Mouse (Mus musculus) WW6 (cell line): Measurements from ENCODE around the gene Cox14.
"Not testable (repeated sequence)": the region's sequence is repeated elsewhere in the genome, so short reads cannot be mapped to it uniquely, and the experiment has no call there.

Experiments used
- DNase-seq: peaks from one replicate; pipeline ENCODE4 v3.0.0-alpha.2; 2013; ENCODE audit warnings: low read depth, low spot score

Cox14 gene

GRCm38 (mm10) chr15:99725341-99726155 lies at the start of gene Cox14:
TSS of gene Cox14 (plus strand) at chr15:99725618.
- peak; percentile 97 for DNase-seq

GRCm38 (mm10) chr15:99677089-99677488 lies 48.3 kb upstream of the Cox14 start:
- DNase-seq = no peak

GRCm38 (mm10) chr15:99678063-99678800 lies 47.2 kb upstream of the Cox14 start:
- DNase-seq = peak; percentile 90

DNA sequence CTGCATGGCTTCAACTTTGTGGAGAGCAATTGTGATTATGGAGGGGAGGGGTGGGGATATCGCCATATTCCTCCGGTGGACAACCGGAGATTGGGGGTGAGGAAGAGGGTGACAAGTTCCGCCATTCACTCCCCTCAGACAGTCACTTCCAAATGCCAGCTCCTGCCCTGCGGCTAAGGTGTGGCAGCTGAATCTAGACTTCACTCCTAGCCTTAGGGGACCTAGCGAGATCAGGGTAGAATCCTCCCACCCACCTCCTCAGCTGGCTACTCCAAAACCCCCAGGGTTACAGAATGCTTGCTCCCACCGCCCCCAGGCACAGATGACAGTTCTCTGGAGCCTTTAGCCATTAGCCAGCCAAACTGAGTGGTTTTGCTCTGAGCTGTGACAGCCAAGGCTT lies 46.4 kb upstream of the Cox14 start:
- no peak for DNase-seq

DNA sequence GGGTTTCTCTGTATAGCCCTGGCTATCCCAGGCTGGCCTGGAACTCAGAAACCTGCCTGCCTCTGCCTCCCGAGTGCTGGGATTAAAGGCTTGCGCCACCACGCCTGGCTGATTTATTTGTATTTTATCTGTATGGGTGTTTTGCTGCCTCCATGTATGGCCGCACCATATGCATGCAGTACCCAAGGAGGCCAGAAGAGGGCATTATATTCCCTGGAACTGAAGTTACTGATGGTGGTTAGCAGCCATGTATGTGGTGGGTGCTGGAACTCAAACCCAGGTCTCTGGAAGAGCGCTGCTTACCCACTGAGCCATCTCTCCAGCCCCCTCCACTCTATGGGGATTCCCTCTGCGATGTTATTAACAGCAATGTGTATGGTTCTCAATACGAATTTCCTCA lies 42.5 kb upstream of the Cox14 start:
- no peak for DNase-seq

GRCm38 (mm10) chr15:99684156-99684555 lies 41.3 kb upstream of the Cox14 start:
- DNase-seq = no peak

- no peak for DNase-seq
Measured at GRCm38 (mm10) chr15:99688712-99689111, 36.7 kb upstream of the Cox14 start.

- no peak for DNase-seq
Measured at GRCm38 (mm10) chr15:99690924-99691323, 34.5 kb upstream of the Cox14 start.

GRCm38 (mm10) chr15:99691976-99692375 lies 33.4 kb upstream of the Cox14 start:
- DNase-seq = no peak

DNA sequence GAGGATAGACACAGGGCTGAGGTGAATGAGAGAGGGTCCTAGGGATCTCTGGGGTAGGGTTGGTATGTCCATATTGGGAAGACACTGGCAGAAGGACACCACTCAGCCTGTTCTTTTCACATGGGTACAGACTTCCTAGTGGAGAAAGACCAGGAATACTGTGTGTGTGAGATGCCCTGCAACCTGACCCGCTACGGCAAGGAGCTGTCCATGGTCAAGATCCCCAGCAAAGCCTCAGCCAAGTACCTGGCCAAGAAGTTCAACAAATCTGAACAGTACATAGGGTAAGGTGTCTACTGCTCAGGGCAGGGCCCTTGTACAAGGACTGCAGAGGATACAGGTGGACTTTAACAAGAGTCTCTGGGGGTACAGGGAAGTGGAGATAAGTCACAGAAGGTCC lies 28.1 kb upstream of the Cox14 start:
- DNase-seq = no peak

DNA sequence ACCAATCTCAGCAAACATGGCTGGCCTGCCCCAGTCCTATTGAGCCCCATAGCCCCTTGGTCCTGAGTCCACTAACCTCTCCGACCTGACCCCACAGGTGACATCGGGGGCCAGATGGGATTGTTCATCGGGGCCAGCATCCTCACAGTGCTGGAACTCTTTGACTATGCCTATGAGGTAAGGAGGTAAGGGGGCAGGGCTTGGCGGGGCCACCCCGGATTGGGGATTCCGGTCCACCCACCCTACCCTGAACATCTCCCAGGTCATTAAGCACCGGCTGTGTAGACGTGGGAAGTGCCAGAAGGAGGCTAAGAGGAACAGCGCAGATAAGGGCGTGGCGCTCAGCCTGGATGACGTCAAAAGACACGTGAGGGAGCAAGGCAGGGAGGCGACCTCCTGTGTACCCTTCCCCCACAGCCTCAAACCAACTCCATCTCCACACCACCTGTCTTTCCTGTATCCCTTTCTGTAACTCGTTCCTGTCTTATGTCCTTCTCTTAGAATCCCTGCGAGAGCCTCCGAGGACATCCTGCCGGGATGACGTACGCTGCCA lies 26.8 kb upstream of the Cox14 start:
- no peak for DNase-seq

DNA sequence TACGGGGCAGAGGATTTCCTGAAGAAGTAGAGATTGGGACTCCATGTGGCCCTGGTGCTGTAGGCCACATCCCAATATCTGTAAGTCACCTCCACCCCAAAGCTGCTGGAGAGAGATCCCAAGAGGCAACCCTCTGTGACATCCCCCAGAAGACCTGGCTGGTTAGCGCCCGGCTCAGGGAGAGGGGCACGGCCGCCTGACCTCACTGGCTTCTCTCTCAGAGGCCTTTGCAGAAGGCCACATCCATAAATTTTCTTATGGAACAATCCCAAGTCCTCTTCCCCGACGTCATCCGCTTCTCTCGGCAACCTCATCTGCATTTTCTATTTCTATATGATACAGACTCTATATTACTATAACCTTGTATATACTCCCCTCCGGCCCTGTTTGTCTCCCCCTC lies 25.7 kb upstream of the Cox14 start:
- no peak for DNase-seq

DNA sequence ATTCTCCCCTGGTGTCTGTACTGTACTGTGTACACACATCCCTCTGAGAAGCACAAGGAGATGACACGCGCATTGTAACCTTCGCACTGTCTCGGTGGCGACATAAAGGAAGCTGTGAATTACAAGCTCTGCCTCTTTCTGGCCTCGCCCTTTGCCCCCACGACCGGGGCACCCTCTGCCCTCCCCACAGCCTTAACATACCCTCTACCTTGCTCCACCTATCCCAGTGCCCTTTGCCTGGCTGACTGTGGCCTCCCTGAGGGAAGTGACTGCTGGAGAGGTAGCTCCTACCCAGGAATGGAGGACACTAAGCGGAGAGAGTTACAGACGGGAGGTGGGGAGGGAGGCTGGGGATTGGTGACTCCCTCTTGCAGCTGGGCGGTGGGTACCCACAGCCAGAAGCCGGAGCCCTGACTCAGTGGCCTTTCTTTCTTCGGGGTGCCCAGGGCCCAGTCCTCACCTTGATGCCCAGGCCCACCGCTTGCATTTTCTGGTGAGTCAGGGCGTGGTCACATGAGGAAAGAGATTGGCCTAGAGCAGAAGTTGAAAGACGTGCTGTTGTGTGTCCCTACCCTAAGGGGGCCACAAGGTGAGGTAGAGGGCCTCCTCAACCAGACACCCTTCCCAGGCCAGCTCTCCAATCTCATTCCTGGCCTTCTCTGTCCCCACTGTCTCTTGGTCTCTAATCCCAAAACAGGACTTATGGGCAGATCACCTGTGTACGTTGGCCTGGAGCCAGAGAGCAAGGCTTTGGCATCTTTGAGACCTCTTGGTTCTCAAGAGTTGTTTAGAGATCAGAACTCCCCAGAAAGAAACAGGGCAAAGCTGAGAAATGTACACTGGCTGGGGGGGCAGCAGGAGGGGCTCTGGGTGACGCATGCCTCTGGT lies 25.0 kb upstream of the Cox14 start:
- no peak for DNase-seq

- DNase-seq = not testable (repeated sequence)
Measured at GRCm38 (mm10) chr15:99701640-99701998, 23.8 kb upstream of the Cox14 start.

DNA sequence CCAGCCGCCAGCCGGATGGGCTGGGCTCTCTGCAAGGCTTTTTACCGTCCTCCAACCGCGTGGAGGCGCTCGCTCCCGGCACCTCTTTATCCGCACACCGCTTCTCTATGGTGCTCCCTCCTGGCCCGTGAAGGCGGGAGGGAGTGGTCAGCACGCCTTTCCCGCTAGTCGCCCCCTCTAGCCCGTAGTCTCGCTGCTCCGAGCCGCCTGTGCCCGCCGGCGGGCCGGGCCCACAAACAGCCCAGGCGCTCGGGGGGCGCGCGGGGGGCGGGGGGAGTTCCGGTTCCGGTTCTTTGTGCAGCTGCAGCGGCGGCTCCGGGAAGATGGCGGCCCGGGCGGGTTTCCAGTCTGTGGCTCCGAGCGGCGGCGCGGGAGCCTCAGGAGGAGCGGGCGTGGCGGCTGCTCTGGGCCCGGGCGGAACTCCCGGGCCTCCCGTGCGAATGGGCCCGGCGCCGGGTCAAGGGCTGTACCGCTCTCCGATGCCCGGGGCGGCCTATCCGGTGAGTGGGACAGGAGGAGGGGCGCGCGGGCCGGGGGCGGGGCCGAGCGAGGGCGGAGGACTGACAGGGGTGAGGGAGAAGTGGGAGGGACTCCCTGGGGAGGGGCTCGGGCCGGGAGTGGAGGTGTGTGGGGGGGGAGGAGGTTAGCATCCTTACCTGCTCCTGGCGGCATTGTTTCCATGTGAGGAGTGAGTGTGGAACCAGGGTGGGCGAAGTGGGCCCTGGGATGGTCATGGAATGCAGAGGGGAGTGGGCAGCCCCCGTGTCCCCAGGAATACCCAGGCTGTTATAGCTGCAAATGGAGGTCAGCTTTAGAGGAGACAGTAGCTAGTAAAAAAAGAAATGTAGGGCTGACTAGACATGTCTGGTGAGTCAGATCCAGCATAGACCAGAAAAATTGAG lies 23.2 kb upstream of the Cox14 start, which contains the start of gene Smarcd1:
Smarcd1 (plus strand) TSS at position 131 of the 902 bp plus-strand sequence.
- peak; percentile 88 for DNase-seq

GRCm38 (mm10) chr15:99703104-99703503 lies 22.3 kb upstream of the Cox14 start:
- no peak for DNase-seq

GRCm38 (mm10) chr15:99703676-99704040 lies 21.8 kb upstream of the Cox14 start:
- no peak for DNase-seq

DNA sequence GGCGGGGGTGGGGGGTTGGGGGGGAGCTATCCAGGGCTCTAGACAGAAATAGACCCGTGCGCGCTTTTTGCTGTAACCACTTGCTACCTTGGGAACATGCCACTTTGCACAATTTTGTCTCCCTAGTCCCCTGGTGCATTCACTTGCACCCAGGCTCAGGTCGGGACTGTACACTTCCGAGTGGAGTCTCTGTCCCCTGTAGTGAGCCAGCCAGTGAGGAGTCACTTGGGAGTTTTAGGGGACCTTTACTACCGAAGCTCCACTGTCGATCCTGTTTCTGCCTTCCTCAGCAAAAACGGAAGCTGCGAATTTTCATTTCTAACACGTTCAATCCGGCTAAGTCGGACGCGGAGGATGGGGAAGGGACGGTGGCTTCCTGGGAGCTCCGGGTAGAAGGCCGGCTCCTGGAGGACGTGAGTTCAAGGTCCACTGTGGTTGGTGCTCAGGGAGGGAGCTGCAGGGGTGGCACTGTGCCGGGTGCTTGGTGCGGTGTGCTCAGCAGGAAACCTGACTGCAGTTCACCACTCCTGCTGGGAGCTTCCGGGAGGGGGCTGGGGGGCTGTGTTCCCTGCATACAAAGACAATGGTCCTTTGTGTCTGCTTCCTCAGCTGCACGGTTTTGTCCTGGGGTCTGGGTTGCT lies 21.3 kb upstream of the Cox14 start:
- DNase-seq = no peak

DNA sequence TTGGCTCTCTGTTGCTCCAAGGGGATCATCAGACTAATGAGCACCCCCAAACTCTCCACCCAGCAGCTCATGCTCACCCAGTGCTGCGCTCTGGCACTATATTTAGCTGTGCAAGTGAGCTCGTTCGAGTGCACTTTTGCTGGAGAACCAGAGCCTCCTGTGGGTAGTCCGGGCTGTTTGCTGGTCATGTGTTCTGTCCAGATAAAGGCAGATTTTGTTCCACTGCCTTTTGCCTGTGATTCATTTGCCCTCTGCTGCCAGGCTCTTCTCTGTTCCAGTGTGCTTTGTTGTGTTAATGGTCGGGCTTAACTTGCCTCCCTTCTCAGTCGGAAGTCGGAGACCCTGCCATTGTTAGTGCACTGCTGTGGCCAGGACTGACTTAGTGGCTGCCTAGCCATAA lies 20.5 kb upstream of the Cox14 start:
- DNase-seq = no peak

- no peak for DNase-seq
Measured at GRCm38 (mm10) chr15:99705440-99706048, 19.9 kb upstream of the Cox14 start, which contains the start of gene Gm17349. TSS of gene Gm17349 (minus strand) at chr15:99705490.
